Mouse (Mus musculus) MEL (cell line): Measurements from ENCODE around the gene Tnni2. TPM values are rescaled to one million over a fixed set of nuclear protein-coding genes. Genes with fewer than 3 reads are reported as not detected.

ENCODE experiments used
- DNase-seq: peaks from one replicate; pipeline ENCODE4 v3.0.0; 2011; ENCODE audit warnings: low read depth, low spot score
- H3K27ac ChIP-seq: 2 replicates; pipeline ENCODE4 v1.5.1; 2012; ENCODE audit warnings: low read depth, mild to moderate bottlenecking, control low read depth, low read length, moderate library complexity; ENCODE audit not compliant: control insufficient read depth
- H3K27me3 ChIP-seq, 2 experiments: fragments of 150-350 bp in 1 of 2; sonication (generic) in 1 of 2; 2 replicates each; pipeline ENCODE4 v1.6.1; 2012; ENCODE audit warnings: low read length in 2 of 2, mild to moderate bottlenecking in 2 of 2, improper control_type of control experiment in 1 of 2, moderate library complexity in 1 of 2; ENCODE audit not compliant: insufficient read depth in 2 of 2, control insufficient read depth in 1 of 2
- H3K36me3 ChIP-seq, 2 experiments: 2 replicates each; pipeline ENCODE4 v1.6.1; 2012 to 2014; ENCODE audit warnings: low read length in 2 of 2, improper control_type of control experiment in 1 of 2, inconsistent platforms in 1 of 2, mild to moderate bottlenecking in 1 of 2; ENCODE audit not compliant: insufficient read depth in 2 of 2, control insufficient read depth in 1 of 2
- H3K4me1 ChIP-seq, 2 experiments: fragments of 150-350 bp in 1 of 2; sonication (generic) in 1 of 2; 2 replicates each; pipeline ENCODE4 v1.6.1; 2012; ENCODE audit warnings: low read length in 2 of 2, improper control_type of control experiment in 1 of 2, mild to moderate bottlenecking in 1 of 2; ENCODE audit not compliant: insufficient read depth in 2 of 2, control insufficient read depth in 1 of 2
- H3K4me3 ChIP-seq, 2 experiments: fragments of 150-350 bp in 1 of 2; sonication (generic) in 1 of 2; 2 replicates each; pipeline ENCODE4 v1.5.1; 2012; ENCODE audit warnings: low read depth in 2 of 2, low read length in 2 of 2, mild to moderate bottlenecking in 2 of 2, moderate library complexity in 2 of 2, control low read depth in 1 of 2, improper control_type of control experiment in 1 of 2; ENCODE audit not compliant: control insufficient read depth in 1 of 2, insufficient read depth in 1 of 2
- H3K79me2 ChIP-seq: 2 replicates; pipeline ENCODE4 v1.6.1; 2012; ENCODE audit warnings: mild to moderate bottlenecking, low read length, moderate library complexity; ENCODE audit not compliant: control insufficient read depth, poor library complexity, insufficient read depth
- H3K9ac ChIP-seq: 2 replicates; pipeline ENCODE4 v1.6.1; 2012; ENCODE audit warnings: low read depth, mild to moderate bottlenecking, control low read depth, low read length, moderate library complexity; ENCODE audit not compliant: control insufficient read depth, poor library complexity, severe bottlenecking
- H3K9me3 ChIP-seq: fragments of 150-350 bp; sonication (generic); replicated peaks from 2 replicates; pipeline ENCODE4 v1.6.1; 2012; ENCODE audit warnings: mild to moderate bottlenecking, low read length, improper control_type of control experiment, moderate library complexity; ENCODE audit not compliant: insufficient read depth
- BHLHE40 ChIP-seq: IDR thresholded peaks from 2 replicates; pipeline ENCODE4 v1.6.1; 2012; ENCODE audit warnings: low read depth, mild to moderate bottlenecking, inconsistent platforms, low read length, improper control_type of control experiment, borderline replicate concordance
- CHD1 ChIP-seq: IDR thresholded peaks from 2 replicates; pipeline ENCODE4 v1.6.1; 2012; ENCODE audit warnings: low read depth, mild to moderate bottlenecking, inconsistent platforms, low read length, improper control_type of control experiment
- CHD2 ChIP-seq: IDR thresholded peaks from 2 replicates; pipeline ENCODE4 v1.6.1; 2011; ENCODE audit warnings: low read length, improper control_type of control experiment
- ELF1 ChIP-seq: IDR thresholded peaks from 2 replicates; pipeline ENCODE4 v1.6.1; 2014; ENCODE audit warnings: low read depth, mild to moderate bottlenecking, inconsistent platforms, low read length, improper control_type of control experiment, moderate library complexity
- EP300 ChIP-seq, 2 experiments: IDR thresholded peaks; 2 replicates each; pipeline ENCODE4 v1.6.1; 2011; ENCODE audit warnings: improper control_type of control experiment in 2 of 2, low read length in 2 of 2, low read depth in 1 of 2, mild to moderate bottlenecking in 1 of 2
- GABPA ChIP-seq: IDR thresholded peaks from 2 replicates; pipeline ENCODE4 v1.6.1; 2012; ENCODE audit warnings: low read depth, mild to moderate bottlenecking, inconsistent platforms, low read length, improper control_type of control experiment, moderate library complexity
- GATA1 ChIP-seq: IDR thresholded peaks from 2 replicates; pipeline ENCODE4 v1.6.1; 2011; ENCODE audit warnings: low read depth, low read length, improper control_type of control experiment
- JUND ChIP-seq: IDR thresholded peaks from 2 replicates; pipeline ENCODE4 v1.6.1; 2011; ENCODE audit warnings: low read depth, mild to moderate bottlenecking, improper control_type of control experiment, low read length
- MAX ChIP-seq: IDR thresholded peaks from 2 replicates; pipeline ENCODE4 v1.6.1; 2011; ENCODE audit warnings: low read length, improper control_type of control experiment
- MAZ ChIP-seq: IDR thresholded peaks from 2 replicates; pipeline ENCODE4 v1.6.1; 2012; ENCODE audit warnings: low read depth, mild to moderate bottlenecking, inconsistent platforms, low read length, improper control_type of control experiment
- MEF2A ChIP-seq: IDR thresholded peaks from 2 replicates; pipeline ENCODE4 v1.6.1; 2014; ENCODE audit warnings: low read depth, mild to moderate bottlenecking, inconsistent platforms, low read length, improper control_type of control experiment; ENCODE audit not compliant: poor library complexity, insufficient replicate concordance, severe bottlenecking; ENCODE audit errors: extremely low read depth
- MYB ChIP-seq: IDR thresholded peaks from 2 replicates; pipeline ENCODE4 v1.6.1; 2011; ENCODE audit warnings: mild to moderate bottlenecking, low read depth, low read length, improper control_type of control experiment
- MYC ChIP-seq: IDR thresholded peaks from 2 replicates; pipeline ENCODE4 v1.6.1; 2011; ENCODE audit warnings: low read depth, mild to moderate bottlenecking, low read length, improper control_type of control experiment, moderate library complexity
- NRF1 ChIP-seq: IDR thresholded peaks from 2 replicates; pipeline ENCODE4 v1.6.1; 2014; ENCODE audit warnings: low read depth, mild to moderate bottlenecking, inconsistent platforms, low read length, improper control_type of control experiment, moderate library complexity; ENCODE audit not compliant: poor library complexity, insufficient read depth, severe bottlenecking
- POLR2AphosphoS2 ChIP-seq: IDR thresholded peaks from 2 replicates; pipeline ENCODE4 v1.6.1; 2011; ENCODE audit warnings: low read length, improper control_type of control experiment
- RCOR1 ChIP-seq: IDR thresholded peaks from 2 replicates; pipeline ENCODE4 v1.6.1; 2012; ENCODE audit warnings: low read depth, mild to moderate bottlenecking, inconsistent platforms, low read length, improper control_type of control experiment
- SIN3A ChIP-seq: IDR thresholded peaks from 2 replicates; pipeline ENCODE4 v1.6.1; 2012; ENCODE audit warnings: low read length, improper control_type of control experiment, inconsistent platforms
- SMC3 ChIP-seq: IDR thresholded peaks from 2 replicates; pipeline ENCODE4 v1.6.1; 2011; ENCODE audit warnings: low read depth, low read length, improper control_type of control experiment
- TCF12 ChIP-seq: IDR thresholded peaks from 2 replicates; pipeline ENCODE4 v1.6.1; 2014; ENCODE audit warnings: low read depth, mild to moderate bottlenecking, inconsistent platforms, low read length, improper control_type of control experiment, moderate library complexity
- UBTF ChIP-seq: IDR thresholded peaks from 2 replicates; pipeline ENCODE4 v1.6.1; 2012; ENCODE audit warnings: low read depth, mild to moderate bottlenecking, inconsistent platforms, low read length, improper control_type of control experiment, moderate library complexity, borderline replicate concordance; ENCODE audit not compliant: insufficient read depth
- USF2 ChIP-seq, 2 experiments: IDR thresholded peaks; 2 replicates each; pipeline ENCODE4 v1.6.1; 2011 to 2012; ENCODE audit warnings: improper control_type of control experiment in 2 of 2, low read length in 2 of 2, borderline replicate concordance in 1 of 2, inconsistent platforms in 1 of 2, low read depth in 1 of 2, mild to moderate bottlenecking in 1 of 2; ENCODE audit not compliant: insufficient read depth in 1 of 2
- ZKSCAN1 ChIP-seq: IDR thresholded peaks from 2 replicates; pipeline ENCODE4 v1.6.1; 2012; ENCODE audit warnings: low read depth, mild to moderate bottlenecking, inconsistent platforms, low read length, improper control_type of control experiment, moderate library complexity
- polyA plus RNA-seq, 2 experiments: library from polyadenylated mRNA; stranded (reverse) in 1 of 2; unstranded in 1 of 2; fragments of >175 nt in 1 of 2; fragments of >200 nt in 1 of 2; gene quantifications; 2 replicates each; pipeline versions ENCODE4 v1.2.1 to v1.2.4; 2012; ENCODE audit warnings: low replicate concordance in 2 of 2, low read depth in 1 of 2; ENCODE audit not compliant: insufficient read length in 2 of 2, insufficient read depth in 1 of 2, missing spikeins in 1 of 2
- total RNA-seq: library from RNA; depleted of rRNA; stranded (reverse); fragments of 300-350 nt; gene quantifications from 2 replicates; pipeline ENCODE4 v1.2.3, GENCODE M21; 2012

The Tnni2 gene
- total and polyA plus RNA-seq, 3 experiments = 0.84 TPM; not detected in 2

DNA sequence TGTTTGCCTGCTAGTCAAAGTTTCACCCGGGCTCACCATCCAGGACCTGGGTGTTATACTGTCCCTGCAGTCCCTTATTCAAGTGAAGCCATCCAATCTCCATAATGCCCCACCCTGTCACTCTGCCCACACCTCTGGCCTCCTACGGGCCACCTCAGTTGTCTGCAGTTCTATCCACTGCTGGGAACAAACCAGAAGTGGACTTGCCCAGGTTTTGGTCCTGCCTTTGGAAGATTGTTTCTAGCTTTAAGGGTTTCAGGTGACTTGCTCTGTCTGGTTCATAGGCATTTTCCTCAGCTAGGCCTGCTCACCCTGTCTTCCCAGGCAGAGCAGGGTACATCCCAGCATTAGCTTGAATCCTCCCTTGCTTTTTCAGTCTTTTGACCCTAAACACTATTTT lies 13.6 kb downstream of the Tnni2 start:
- no peak for DNase-seq
- H3K9me3 ChIP-seq = no peaks in the 10 kb centered on the region
- H3K36me3 ChIP-seq = no peaks in the 10 kb centered on the region
- no peaks in the 10 kb centered on the region for H3K79me2 ChIP-seq
- no peak overlapping the region for H3K27ac ChIP-seq
- H3K4me3 ChIP-seq = no peak overlapping the region
- TF ChIP-seq USF2 (IDR thresholded peaks at IDR 0.05; ENCODE audit: borderline replicate concordance in 1 of 2, insufficient read depth in 1 of 2, low read depth in 1 of 2, low read length in 2 of 2) (no peak), MEF2A (no peak), MYB (no peak), BHLHE40 (no peak), POLR2AphosphoS2 (no peak), MYC (no peak), RCOR1 (no peak), NRF1 (no peak), SIN3A (no peak), ELF1 (no peak), CHD2 (no peak), ZKSCAN1 (no peak)
- TF ChIP-seq, all 39 proteins: peak for 0
- no peaks in the 10 kb centered on the region for H3K4me1 ChIP-seq
- no peak overlapping the region for H3K9ac ChIP-seq
- peaks cover 0 to 2% of the 10 kb centered on the region in 2 experiments; a peak in 2 of 4 replicates for H3K27me3 ChIP-seq

DNA sequence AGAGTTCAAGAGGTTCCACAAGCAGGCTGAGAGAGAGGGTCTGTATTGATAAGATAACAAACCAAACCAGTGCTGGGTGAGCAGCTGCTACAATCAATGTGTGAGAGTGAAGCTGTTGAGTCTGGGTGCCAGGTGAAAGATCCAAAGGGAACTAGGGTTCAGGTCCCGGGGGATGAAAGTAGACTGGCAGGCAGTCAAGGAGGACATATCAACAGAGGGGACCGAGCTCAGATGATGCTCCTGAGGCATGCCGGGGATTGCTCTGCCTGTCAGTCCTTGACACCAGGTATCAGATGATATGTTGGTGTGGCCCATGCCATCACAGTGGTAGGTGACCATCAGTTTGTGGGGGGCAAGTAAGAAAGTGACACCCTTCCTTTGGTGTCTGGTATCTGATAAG lies 15.2 kb downstream of the Tnni2 start:
- H3K4me1 ChIP-seq = no peaks in the 10 kb centered on the region
- H3K9ac ChIP-seq = no peak overlapping the region
- H3K36me3 ChIP-seq = no peaks in the 10 kb centered on the region
- DNase-seq = no peak
- no peak for TF ChIP-seq GABPA
- no peak for TF ChIP-seq ZKSCAN1
- no peak for TF ChIP-seq SIN3A
- TF ChIP-seq, all 39 proteins: peak for 0
- Histone ChIP-seq H3K79me2 (no peaks in the 10 kb centered on the region), H3K4me3 (no peak overlapping the region), H3K27me3 (peaks cover 0 to 2% of the 10 kb centered on the region in 2 experiments; a peak in 2 of 4 replicates), H3K27ac (no peak overlapping the region), H3K9me3 (no peaks in the 10 kb centered on the region)

DNA sequence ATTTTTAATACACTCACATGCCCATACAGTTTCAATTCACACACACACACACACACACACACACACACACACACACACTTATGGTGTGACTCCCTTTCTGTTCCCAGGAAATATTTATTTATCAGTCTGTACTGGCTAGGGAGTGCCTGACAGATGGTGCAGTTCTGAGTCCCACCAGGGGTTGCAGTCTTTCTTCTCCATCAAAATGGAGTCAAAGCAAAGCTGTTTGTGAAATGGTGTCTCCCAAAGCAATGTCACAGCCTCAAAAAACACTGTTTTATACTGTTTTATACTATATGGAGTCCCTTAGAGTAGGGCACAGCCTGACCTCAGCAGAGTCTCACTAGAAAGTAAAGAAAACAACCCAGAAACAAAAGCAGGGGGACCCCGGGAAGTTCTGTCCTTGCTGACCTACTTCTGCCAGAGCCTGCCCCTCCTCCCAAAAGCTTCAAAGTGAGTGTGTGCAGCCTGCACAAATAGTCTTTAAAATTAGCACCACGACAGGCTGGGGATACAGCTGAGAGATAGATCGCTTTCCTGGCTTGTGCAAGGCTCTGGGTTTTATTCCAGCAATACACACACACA lies 15.7 kb downstream of the Tnni2 start:
- no peak overlapping the region for H3K27ac ChIP-seq
- no peak overlapping the region for H3K4me3 ChIP-seq
- no peaks in the 10 kb centered on the region for H3K4me1 ChIP-seq
- no peaks in the 10 kb centered on the region for H3K36me3 ChIP-seq
- DNase-seq = no peak
- H3K9me3 ChIP-seq = no peaks in the 10 kb centered on the region
- TF ChIP-seq POLR2AphosphoS2 (no peak), GATA1 (no peak), NRF1 (no peak), JUND (no peak), CHD1 (no peak), UBTF (no peak), MYC (no peak), RCOR1 (no peak), USF2 (IDR thresholded peaks at IDR 0.05; ENCODE audit: borderline replicate concordance in 1 of 2, insufficient read depth in 1 of 2, low read depth in 1 of 2, low read length in 2 of 2) (no peak), EP300 (IDR thresholded peaks at IDR 0.05; ENCODE audit: low read depth in 1 of 2, low read length in 2 of 2) (no peak), SMC3 (no peak), TCF12 (no peak), MAX (no peak), MAZ (no peak)
- no peaks in the 10 kb centered on the region for H3K79me2 ChIP-seq
- no peak overlapping the region for H3K9ac ChIP-seq
- peaks cover 0 to 2% of the 10 kb centered on the region in 2 experiments; a peak in 1 of 4 replicates for H3K27me3 ChIP-seq
